Mouse (Mus musculus) testis, adult 2 months (tissue): ENCODE results near the gene Ttyh1. TPM values are rescaled to one million over a fixed set of nuclear protein-coding genes. Genes with fewer than 3 reads are reported as not detected.

Experiments
- H3K27ac ChIP-seq: fragments of 200-500 bp; 2 replicates; pipeline ENCODE4 v1.5.1; 2012; ENCODE audit warnings: low read depth, low read length; ENCODE audit not compliant: control insufficient read depth, insufficient read depth
- H3K27me3 ChIP-seq: fragments of 200-500 bp; 2 replicates; pipeline ENCODE4 v1.6.1; 2012; ENCODE audit warnings: mild to moderate bottlenecking, low read length, moderate library complexity; ENCODE audit not compliant: control insufficient read depth, insufficient read depth
- H3K36me3 ChIP-seq: fragments of 200-500 bp; 2 replicates; pipeline ENCODE4 v1.6.1; 2012; ENCODE audit warnings: mild to moderate bottlenecking, low read length; ENCODE audit not compliant: control insufficient read depth, insufficient read depth
- H3K4me1 ChIP-seq: fragments of 200-500 bp; 2 replicates; pipeline ENCODE4 v1.6.1; 2012; ENCODE audit warnings: low read length; ENCODE audit not compliant: control insufficient read depth, insufficient read depth
- H3K4me3 ChIP-seq: fragments of 200-500 bp; 2 replicates; pipeline ENCODE4 v1.5.1; 2012; ENCODE audit warnings: low read depth, mild to moderate bottlenecking, low read length, moderate library complexity, mixed read lengths; ENCODE audit not compliant: control insufficient read depth
- CTCF ChIP-seq: fragments of 200-500 bp; IDR thresholded peaks from 2 replicates; pipeline ENCODE4 v1.5.1; 2012; ENCODE audit warnings: low read depth, mild to moderate bottlenecking, inconsistent platforms, low read length, moderate library complexity; ENCODE audit not compliant: control insufficient read depth, insufficient read depth, insufficient replicate concordance
- POLR2A ChIP-seq: fragments of 200-500 bp; IDR thresholded peaks from 2 replicates; pipeline ENCODE4 v1.6.1; 2012; ENCODE audit warnings: low read depth, mild to moderate bottlenecking, inconsistent platforms, low read length, moderate library complexity; ENCODE audit not compliant: control insufficient read depth
- polyA plus RNA-seq: library from polyadenylated mRNA; depleted of rRNA; stranded (reverse); fragments of >200 nt; gene quantifications from 2 replicates; pipeline ENCODE4 v1.2.3, GENCODE M21; 2012

Ttyh1 gene
- polyA plus RNA-seq, 1 experiment: 70.0 TPM

GRCm38 (mm10) chr7:4084161-4084560, 35.0 kb upstream of the Ttyh1 start:
- no peak overlapping the region for H3K27ac ChIP-seq
- no peaks in the 10 kb centered on the region for H3K36me3 ChIP-seq
- no peaks in the 10 kb centered on the region for H3K4me1 ChIP-seq
- H3K4me3 ChIP-seq: no peak overlapping the region
- TF ChIP-seq CTCF (no peak), POLR2A (no peak)
- H3K27me3 ChIP-seq: no peaks in the 10 kb centered on the region

GRCm38 (mm10) chr7:4085562-4085961, 33.6 kb upstream of the Ttyh1 start:
- Histone ChIP-seq H3K27ac (no peak overlapping the region), H3K4me1 (no peaks in the 10 kb centered on the region), H3K4me3 (no peak overlapping the region), H3K36me3 (no peaks in the 10 kb centered on the region), H3K27me3 (no peaks in the 10 kb centered on the region)
- no peak for TF ChIP-seq CTCF
- TF ChIP-seq POLR2A: no peak

- Histone ChIP-seq H3K27me3 (no peaks in the 10 kb centered on the region), H3K4me3 (no peak overlapping the region), H3K4me1 (no peaks in the 10 kb centered on the region), H3K36me3 (no peaks in the 10 kb centered on the region), H3K27ac (no peak overlapping the region)
- TF ChIP-seq CTCF (no peak), POLR2A (no peak)
Measured at GRCm38 (mm10) chr7:4087238-4087895, 31.8 kb upstream of the Ttyh1 start.

GRCm38 (mm10) chr7:4087896-4088480, 31.2 kb upstream of the Ttyh1 start:
- no peak for TF ChIP-seq CTCF
- TF ChIP-seq POLR2A: no peak
- Histone ChIP-seq H3K4me3 (no peak overlapping the region), H3K27ac (no peak overlapping the region), H3K27me3 (no peaks in the 10 kb centered on the region), H3K36me3 (no peaks in the 10 kb centered on the region), H3K4me1 (no peaks in the 10 kb centered on the region)

GRCm38 (mm10) chr7:4088679-4089078, 30.5 kb upstream of the Ttyh1 start:
- no peak overlapping the region for H3K27ac ChIP-seq
- no peak for TF ChIP-seq POLR2A
- TF ChIP-seq CTCF: no peak
- no peaks in the 10 kb centered on the region for H3K4me1 ChIP-seq

GRCm38 (mm10) chr7:4091170-4091569, 28.0 kb upstream of the Ttyh1 start:
- Histone ChIP-seq H3K27me3 (no peaks in the 10 kb centered on the region), H3K4me1 (no peaks in the 10 kb centered on the region), H3K36me3 (no peaks in the 10 kb centered on the region), H3K4me3 (no peak overlapping the region), H3K27ac (no peak overlapping the region)
- TF ChIP-seq POLR2A (no peak), CTCF (no peak)

More at GRCm38 (mm10) chr7:4088679-4089078, 30.5 kb upstream of the Ttyh1 start:
- Histone ChIP-seq H3K27me3 (no peaks in the 10 kb centered on the region), H3K36me3 (no peaks in the 10 kb centered on the region), H3K4me3 (no peak overlapping the region)

GRCm38 (mm10) chr7:4098301-4098700, 20.9 kb upstream of the Ttyh1 start:
- no peak overlapping the region for H3K4me3 ChIP-seq
- no peaks in the 10 kb centered on the region for H3K4me1 ChIP-seq
- no peak overlapping the region for H3K27ac ChIP-seq
- H3K27me3 ChIP-seq: no peaks in the 10 kb centered on the region
- no peaks in the 10 kb centered on the region for H3K36me3 ChIP-seq
- TF ChIP-seq POLR2A (no peak), CTCF (no peak)
